Mouse (Mus musculus): ENCODE data around the gene Itm2a.

Gene Itm2a

DNA sequence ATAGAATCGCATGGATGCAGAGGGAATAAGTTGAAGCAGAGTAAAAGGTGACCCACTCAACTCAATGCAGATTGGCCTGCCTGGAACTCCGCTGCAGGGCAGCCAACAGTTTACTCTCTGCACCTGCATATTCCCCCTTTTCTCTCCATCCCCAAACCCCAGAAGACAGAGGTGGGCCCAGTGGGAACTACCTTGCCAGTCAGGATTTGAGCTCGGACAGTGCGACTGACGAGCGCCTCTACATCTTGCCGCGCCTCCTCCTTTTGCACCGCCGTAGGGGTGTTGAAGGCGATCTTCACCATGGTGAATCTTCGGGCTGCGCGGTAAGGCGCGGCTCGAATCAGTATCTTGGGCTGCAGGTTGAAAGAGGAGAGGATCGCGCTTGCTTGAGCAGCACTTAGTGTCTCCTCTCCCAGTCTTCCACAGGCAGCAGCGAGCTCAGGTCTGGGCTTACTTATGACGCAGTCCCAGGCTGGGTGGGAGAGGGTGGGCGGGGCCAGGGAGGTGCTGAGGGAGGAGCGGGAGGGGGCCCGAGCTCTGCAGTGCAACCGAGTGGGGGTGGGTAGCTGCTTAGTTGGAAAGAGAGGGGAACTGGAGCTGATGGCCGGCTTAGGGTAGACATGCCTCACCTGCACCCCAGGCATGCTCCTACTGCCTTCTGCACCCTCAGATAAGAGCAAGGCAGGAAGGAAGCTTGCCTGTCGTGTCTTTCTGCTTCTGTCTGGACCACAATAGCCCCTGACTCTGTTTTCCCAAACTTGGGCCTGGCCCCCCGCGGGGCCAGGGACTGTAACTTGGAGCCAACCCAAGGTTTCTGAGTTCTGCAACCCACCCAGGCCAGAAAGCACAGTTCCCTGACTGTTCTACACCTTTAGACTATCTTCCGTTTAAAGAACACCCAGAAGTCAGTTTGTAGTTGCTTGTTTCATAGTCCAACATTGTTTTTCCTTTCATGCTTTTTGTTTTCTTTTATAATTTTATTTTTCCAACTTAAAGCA lies at the start of gene Itm2a:
Gene Itm2a, minus strand, starts transcription at position 462 of the 998 bp plus-strand sequence.
- in situ Hi-C loops (cut with MboI; ENCODE audit: low sequenced_read_pairs), result no loop called here

DNA sequence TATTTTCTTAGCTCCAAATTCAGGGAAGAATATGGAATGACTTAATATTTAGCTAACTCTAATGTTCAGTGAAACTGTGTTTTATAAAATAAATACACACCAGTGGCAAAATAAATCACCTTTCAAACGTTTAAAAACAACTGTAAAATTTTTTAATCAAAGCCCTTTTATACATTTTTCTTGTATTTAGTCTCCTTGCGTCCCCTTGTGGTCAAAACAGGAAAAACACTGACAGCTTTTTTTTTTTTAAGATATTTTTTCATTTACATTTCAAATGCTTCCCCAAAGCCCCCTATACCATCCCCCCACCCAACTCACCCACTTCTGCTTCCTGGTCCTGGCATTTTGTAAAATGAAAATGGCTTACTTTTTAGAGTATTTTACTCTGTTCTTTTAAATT lies 32.7 kb upstream of the Itm2a start:
- in situ Hi-C loops (cut with MboI; ENCODE audit: low sequenced_read_pairs), result no loop called here

DNA sequence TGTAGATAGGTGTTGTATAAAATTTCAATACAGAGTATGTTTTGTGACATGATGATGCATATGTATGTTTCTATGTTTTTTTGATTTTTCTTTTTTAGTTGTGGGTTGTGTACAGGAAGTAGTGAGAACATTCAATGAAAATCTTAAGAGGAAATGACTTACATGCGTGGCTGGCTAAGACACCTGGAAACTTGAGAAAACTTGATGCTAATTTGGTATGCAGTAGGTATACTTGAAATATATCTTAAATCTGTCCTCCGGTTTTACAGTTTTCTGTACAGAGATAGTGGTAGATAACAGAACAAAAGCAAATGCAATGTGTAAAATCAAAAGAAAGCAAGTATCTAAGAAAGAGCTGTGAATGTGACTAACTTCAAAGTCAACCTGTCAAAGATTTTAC lies 18.1 kb upstream of the Itm2a start:
- in situ Hi-C loops (cut with MboI; ENCODE audit: low sequenced_read_pairs), result no loop called here

DNA sequence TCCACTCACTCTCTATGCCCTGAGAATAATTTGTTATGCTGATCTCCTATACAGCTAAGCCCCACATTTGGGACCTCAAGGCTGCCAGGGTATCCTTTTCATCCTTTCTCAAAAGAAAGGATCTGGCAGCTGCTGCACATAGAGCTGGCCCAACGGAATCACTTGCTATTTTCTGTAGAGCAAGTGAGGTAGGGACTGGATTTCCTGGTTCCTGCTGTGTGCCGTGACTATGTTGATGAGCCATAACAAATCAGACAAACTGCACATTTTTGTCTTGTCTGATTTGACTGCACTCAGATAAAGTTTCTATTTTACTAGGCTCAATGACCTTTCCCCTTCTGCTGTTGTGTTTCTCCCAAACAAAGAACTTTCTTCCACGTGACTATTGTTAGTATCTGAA lies 14.2 kb upstream of the Itm2a start:
- in situ Hi-C loops (cut with MboI; ENCODE audit: low sequenced_read_pairs), result no loop called here

DNA sequence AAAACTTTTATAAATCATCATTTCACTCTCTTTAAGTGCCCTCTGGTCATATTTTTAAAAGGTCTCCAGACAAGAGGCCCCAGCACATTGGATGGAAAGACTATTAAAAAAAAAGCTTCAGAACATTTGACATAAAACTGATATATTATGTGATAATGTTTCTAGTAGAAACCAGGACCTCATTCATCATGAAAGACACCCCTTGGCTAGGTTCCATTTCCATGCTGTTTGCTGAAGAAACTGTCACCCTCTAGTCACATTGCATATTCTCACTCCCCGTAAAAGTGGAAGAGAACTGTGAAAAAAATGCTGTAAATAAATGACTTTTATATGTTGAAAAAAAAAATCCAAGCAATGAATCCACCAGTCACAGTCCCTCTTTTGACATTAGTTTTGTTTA lies 12.8 kb upstream of the Itm2a start:
- in situ Hi-C loops (cut with MboI; ENCODE audit: low sequenced_read_pairs), result no loop called here

DNA sequence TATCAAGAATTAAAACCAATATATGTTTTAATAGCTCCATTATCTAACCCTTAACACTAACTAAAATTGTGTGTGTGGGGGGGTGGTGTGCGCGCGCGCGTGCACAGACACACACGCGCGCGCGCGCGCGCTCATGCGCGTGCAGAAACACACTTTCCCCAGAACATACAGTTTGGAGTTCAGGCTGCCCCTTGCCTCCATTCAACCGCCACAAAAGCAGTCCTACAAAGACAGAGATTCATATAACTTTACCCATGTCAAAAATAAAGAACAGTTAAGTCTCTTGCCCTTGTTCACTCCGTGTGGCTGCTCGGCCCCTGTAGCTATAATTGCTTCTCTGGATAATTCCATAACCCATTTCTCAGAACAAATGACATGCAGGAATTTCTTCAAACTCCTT lies 695 bp downstream of the Itm2a start:
- in situ Hi-C loops (cut with MboI; ENCODE audit: low sequenced_read_pairs), result no loop called here

DNA sequence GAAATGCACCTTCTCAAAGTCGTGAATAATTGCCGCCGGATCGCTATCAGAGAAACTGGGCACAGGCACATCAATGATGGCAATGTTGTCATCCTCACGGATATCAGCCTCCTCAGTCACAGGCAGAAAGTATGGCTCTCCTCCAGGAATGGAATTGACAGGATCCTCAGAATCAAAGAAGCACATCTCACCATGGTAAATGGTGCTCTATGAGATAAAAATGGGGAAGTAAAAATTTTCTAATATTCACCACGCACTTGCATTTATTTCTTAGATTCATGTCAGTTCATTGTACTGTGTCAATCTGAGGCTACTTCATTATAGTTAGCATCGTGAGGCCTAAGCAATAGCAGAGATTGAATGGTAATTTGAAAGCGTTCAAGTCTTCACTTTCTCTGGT lies 4.1 kb downstream of the Itm2a start:
- in situ Hi-C loops (cut with MboI; ENCODE audit: low sequenced_read_pairs), result no loop called here

DNA sequence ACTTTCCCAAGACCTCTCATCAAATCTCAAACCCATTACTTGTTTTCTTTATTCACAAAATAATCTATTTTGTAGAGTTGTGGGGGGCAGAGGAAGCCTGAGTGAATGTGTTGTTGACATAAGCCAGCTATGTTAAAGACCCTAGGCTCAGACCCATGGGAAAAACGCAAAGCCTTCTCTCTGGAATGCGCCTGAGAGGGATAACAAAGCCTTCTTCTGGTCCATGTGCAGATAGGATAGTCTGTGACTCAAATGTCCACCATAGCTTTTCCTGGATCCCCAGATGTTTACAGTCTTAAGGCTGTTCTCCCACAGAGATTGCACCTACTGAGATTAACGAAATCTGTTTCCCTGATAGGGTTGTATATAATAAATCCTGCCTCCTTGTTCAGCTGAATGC lies 9.9 kb downstream of the Itm2a start:
- in situ Hi-C loops (cut with MboI; ENCODE audit: low sequenced_read_pairs), result no loop called here

DNA sequence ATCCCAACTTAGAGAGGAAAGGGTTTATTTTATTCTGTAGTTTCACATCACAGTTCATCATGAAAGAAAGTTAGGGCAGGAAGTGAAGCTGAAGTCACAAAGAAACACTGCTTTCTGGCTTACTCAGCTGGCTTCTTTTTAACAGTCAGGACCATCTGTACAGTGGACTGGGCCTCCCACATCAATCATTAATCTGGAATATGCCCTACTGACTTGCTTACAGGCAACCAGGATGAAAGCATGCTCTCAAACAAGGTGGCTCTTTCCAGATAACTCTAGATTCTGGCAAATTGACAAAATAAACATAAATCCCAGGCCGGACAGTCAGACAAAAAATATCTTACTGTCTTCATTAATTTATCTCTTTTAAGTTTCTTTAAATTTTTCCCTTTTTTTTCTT lies 27.8 kb downstream of the Itm2a start:
- in situ Hi-C loops (cut with MboI; ENCODE audit: low sequenced_read_pairs), result no loop called here

Data from CH12F3 (cell line).